Mouse (Mus musculus) neural tube, embryonic 14.5 days (tissue): ENCODE data around the gene Selenof. TPM values are rescaled to one million over a fixed set of nuclear protein-coding genes. Genes with fewer than 3 reads are reported as not detected.

Source experiments
- ATAC-seq: fragments of 200-750 bp; cut with Nextera tagmentation; 2 replicates; pipeline ENCODE4 v1.8.0; 2017; ENCODE audit warnings: low read depth, mild to moderate bottlenecking, moderate TSS enrichment, moderate library complexity
- H3K27ac ChIP-seq: fragments of 300-500 bp; sonication (generic); 2 replicates; pipeline ENCODE4 v1.5.1; 2014; ENCODE audit warnings: low read depth, mild to moderate bottlenecking, control low read depth, low read length, moderate library complexity, mixed read lengths
- H3K27me3 ChIP-seq: fragments of 300-500 bp; sonication (generic); 2 replicates; pipeline ENCODE4 v1.6.1; 2014; ENCODE audit warnings: low read length; ENCODE audit not compliant: control insufficient read depth, insufficient read depth
- H3K36me3 ChIP-seq: fragments of 300-500 bp; sonication (generic); 2 replicates; pipeline ENCODE4 v1.6.1; 2014; ENCODE audit warnings: low read length, mixed read lengths; ENCODE audit not compliant: control insufficient read depth, insufficient read depth
- H3K4me1 ChIP-seq: fragments of 300-500 bp; sonication (generic); 2 replicates; pipeline ENCODE4 v1.6.1; 2014; ENCODE audit warnings: low read length; ENCODE audit not compliant: control insufficient read depth, insufficient read depth
- H3K4me2 ChIP-seq: fragments of 300-500 bp; sonication (generic); 2 replicates; pipeline ENCODE4 v1.6.1; 2014; ENCODE audit warnings: mild to moderate bottlenecking, low read depth, low read length, control low read depth
- H3K4me3 ChIP-seq: fragments of 300-500 bp; sonication (generic); 2 replicates; pipeline ENCODE4 v1.5.1; 2014; ENCODE audit warnings: low read depth, low read length, control low read depth, mixed read lengths
- H3K9ac ChIP-seq: fragments of 300-500 bp; sonication (generic); replicated peaks from 2 replicates; pipeline ENCODE4 v1.6.1; 2014; ENCODE audit warnings: low read depth, mild to moderate bottlenecking, control low read depth, low read length, mixed read lengths
- H3K9me3 ChIP-seq: fragments of 300-500 bp; sonication (generic); 2 replicates; pipeline ENCODE4 v1.6.1; 2016; ENCODE audit warnings: low read length; ENCODE audit not compliant: control insufficient read depth
- WGBS: fragments of 180-500 bp; shearing (Covaris S2); extraction: QIAGEN DNeasy Blood & Tissue Kit; methylation state at CpG from one replicate; pipeline ENCODE4 v1.1.7; 2014; 5-methylcytosine and 5-hydroxymethylcytosine counted together
- polyA plus RNA-seq: library from polyadenylated mRNA; unstranded; fragments of >200 nt; fragmentation: Nextera tagmentation; extraction: Ambion mirVana; gene quantifications from 2 replicates; pipeline ENCODE4 v1.2.1, GENCODE M21; 2014

Gene Selenof
- polyA plus RNA-seq, 1 experiment from 2014 or later, result 485 TPM

DNA sequence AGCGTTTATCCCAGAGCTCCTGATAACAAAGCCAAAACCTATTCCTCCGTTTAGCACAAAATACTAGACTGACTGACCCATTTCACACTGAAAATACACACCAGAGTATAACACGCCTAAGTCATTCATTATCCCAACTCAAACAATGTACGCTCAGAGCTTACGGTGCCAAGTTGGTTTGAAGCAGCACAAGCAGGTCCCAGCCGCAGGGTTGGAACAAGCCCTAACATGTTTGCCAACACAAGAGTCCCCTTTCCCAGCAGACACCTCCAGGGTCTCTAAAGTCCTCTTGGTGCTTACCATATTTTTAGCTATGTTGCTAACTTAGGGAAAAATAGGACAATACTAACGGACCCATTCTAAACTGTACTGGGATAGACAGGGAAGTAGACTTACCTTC lies 15.0 kb upstream of the Selenof start:
- Histone ChIP-seq H3K36me3 (no peaks in the 10 kb centered on the region), H3K4me1 (peaks cover 22% of the 10 kb centered on the region), H3K4me2 (no peak overlapping the region), H3K9ac (no peak overlapping the region), H3K27me3 (no peaks in the 10 kb centered on the region), H3K27ac (no peak overlapping the region), H3K9me3 (no peaks in the 10 kb centered on the region), H3K4me3 (no peak overlapping the region)
- ATAC-seq, result no peak
- 86% methylated on average over 7 of the region's 7 CpGs for WGBS

- H3K9me3 ChIP-seq, result no peaks in the 10 kb centered on the region
- no peak overlapping the region for H3K27ac ChIP-seq
- H3K36me3 ChIP-seq, result no peaks in the 10 kb centered on the region
- ATAC-seq, result 0 out of 2 replicates have a peak, but pooled peaks have one; percentile 42
- no peak overlapping the region for H3K4me3 ChIP-seq
- peak overlapping the region; percentile 34; the same call in 1 of the 2 replicates for H3K9ac ChIP-seq
- no peaks in the 10 kb centered on the region for H3K27me3 ChIP-seq
- WGBS, result 3% methylated on average over 16 of the region's 16 CpGs
- H3K4me2 ChIP-seq, result peak overlapping the region; percentile 38; the same call in 1 of the 2 replicates
- H3K4me1 ChIP-seq, result peaks cover 22% of the 10 kb centered on the region
Measured at GRCm38 (mm10) chr3:144556625-144557324, 13.3 kb upstream of the Selenof start.

DNA sequence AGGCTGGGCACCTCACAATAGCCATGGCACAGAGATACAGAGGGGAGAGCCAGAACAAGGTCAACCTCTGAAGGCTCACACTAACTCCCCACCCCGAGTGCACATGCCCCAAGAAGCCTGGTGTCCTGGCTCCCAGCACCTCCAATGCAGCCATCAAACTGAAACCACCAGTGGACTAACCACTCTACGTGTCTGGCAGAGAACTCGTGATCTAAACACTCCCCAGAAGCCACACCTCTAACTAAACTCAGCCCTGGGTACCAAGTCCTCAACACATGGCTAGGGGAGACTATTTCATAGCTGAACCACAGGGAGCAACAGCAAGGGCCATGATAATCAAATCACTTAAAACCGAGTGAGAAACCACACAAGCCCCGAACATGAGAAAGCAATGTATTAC lies 11.8 kb upstream of the Selenof start:
- H3K9ac ChIP-seq, result no peak overlapping the region
- H3K4me3 ChIP-seq, result no peak overlapping the region
- WGBS, result 44% methylated on average over 5 of the region's 5 CpGs
- H3K27ac ChIP-seq, result no peak overlapping the region
- H3K36me3 ChIP-seq, result no peaks in the 10 kb centered on the region
- peaks cover 22% of the 10 kb centered on the region for H3K4me1 ChIP-seq
- H3K27me3 ChIP-seq, result no peaks in the 10 kb centered on the region
- H3K9me3 ChIP-seq, result no peaks in the 10 kb centered on the region
- ATAC-seq, result no peak
- no peak overlapping the region for H3K4me2 ChIP-seq

DNA sequence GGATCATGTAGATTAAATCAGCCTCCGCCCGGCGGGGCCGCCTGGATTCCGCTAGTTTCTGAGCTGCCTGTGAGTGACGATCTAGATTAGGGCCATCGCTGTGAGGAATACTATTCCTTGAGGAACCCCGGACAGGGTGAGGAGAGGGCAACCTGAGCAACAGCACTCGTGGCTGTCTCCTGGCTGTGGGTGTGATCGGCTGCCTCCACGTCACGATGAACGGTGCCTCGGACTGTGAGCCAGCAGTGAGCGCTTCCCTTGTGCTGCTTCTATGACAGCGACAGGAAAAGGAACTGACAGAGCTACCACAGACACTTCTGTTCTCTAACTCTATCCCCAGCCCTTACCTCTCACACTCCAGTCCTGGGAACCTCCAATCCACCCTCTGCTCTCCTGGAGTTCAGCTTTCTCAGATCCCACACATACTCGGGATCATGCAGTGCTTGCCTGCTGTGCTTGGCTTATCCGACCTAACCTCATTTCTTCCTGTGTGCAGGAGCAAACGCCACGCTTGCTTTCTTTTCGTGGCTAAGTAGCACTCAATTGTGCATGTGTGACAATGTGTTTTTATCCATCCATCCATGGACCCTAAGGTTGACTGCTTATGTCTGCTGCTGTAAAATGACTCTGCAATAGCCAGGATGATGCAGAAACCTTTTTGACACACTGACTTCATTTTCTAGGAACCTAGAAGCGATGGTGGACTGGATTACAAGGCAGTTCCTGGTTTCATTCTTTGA lies 8.4 kb upstream of the Selenof start:
- Histone ChIP-seq H3K4me3 (no peak overlapping the region), H3K27me3 (no peaks in the 10 kb centered on the region), H3K9me3 (no peaks in the 10 kb centered on the region), H3K36me3 (no peaks in the 10 kb centered on the region), H3K9ac (no peak overlapping the region), H3K4me1 (peaks cover 15% of the 10 kb centered on the region), H3K27ac (no peak overlapping the region), H3K4me2 (no peak overlapping the region)
- WGBS, result 78% methylated on average over 22 of the region's 22 CpGs
- no peak for ATAC-seq

GRCm38 (mm10) chr3:144563916-144564315 lies 6.2 kb upstream of the Selenof start:
- no peaks in the 10 kb centered on the region for H3K9me3 ChIP-seq
- H3K36me3 ChIP-seq, result no peaks in the 10 kb centered on the region
- no peak overlapping the region for H3K4me2 ChIP-seq
- 87% methylated on average over 7 of the region's 7 CpGs for WGBS
- H3K9ac ChIP-seq, result no peak overlapping the region
- no peak overlapping the region for H3K27ac ChIP-seq
- H3K4me1 ChIP-seq, result peaks cover 10% of the 10 kb centered on the region
- no peak for ATAC-seq
- H3K27me3 ChIP-seq, result no peaks in the 10 kb centered on the region
- no peak overlapping the region for H3K4me3 ChIP-seq

DNA sequence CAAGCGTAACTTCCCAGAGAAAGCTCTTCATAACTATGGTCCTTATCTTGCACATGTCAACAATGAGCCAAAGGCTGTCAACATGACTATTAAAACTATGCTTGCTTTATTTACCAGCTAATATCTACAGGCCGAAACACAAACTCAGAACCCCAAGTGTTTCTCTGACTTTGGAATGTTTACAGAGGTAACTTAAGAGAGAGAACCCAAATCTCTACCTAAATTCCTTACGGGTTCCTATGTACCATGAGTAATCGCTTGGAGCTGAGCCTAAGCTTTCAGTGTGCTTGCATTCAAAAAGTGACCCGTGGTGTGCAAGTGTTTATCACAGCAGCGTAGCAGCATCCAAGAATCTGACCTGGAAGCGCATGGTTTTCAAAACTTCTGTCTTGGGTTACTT lies 4.9 kb upstream of the Selenof start:
- H3K4me3 ChIP-seq, result no peak overlapping the region
- H3K27ac ChIP-seq, result no peak overlapping the region
- H3K9me3 ChIP-seq, result no peaks in the 10 kb centered on the region
- H3K36me3 ChIP-seq, result no peaks in the 10 kb centered on the region
- H3K27me3 ChIP-seq, result no peaks in the 10 kb centered on the region
- ATAC-seq, result no peak
- H3K4me2 ChIP-seq, result no peak overlapping the region
- no peak overlapping the region for H3K9ac ChIP-seq
- WGBS, result 95% methylated on average over 7 of the region's 7 CpGs
- H3K4me1 ChIP-seq, result peaks cover 10% of the 10 kb centered on the region

DNA sequence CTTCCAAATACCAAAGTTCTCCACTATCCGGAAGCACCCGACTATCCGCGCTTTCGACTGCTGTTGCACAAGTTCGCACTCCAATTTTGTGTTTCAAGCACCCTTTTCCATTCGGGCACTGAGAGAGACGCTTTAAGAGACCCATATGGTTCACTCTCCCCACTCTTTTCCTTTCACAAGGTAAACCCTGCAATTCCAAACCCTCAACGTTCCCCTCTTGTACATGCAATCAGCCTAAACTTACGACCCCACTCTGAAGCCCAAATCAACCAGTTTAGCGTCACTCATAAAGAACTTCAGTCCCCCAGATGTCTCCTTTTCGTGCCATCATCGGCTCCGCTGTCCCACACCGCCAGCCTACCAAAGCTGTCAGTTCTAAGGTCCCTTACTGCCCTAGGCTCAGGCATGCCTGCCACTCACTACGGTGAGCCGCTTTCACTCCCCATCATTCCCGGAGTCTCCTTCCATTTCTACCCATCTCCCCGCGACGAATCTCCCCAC lies 1.2 kb upstream of the Selenof start:
- ATAC-seq, result no peak
- Histone ChIP-seq H3K36me3 (0 out of 2 replicates have a peak, but pooled peaks cover 4% of the 10 kb centered on the region), H3K4me3 (peak overlapping the region; percentile 78), H3K4me2 (peak overlapping the region; percentile 95), H3K27ac (peak overlapping the region; percentile 88), H3K9ac (peak overlapping the region; percentile 87), H3K9me3 (no peaks in the 10 kb centered on the region), H3K27me3 (no peaks in the 10 kb centered on the region), H3K4me1 (peaks cover 25% of the 10 kb centered on the region)
- under 1% methylated on average over 21 of the region's 21 CpGs for WGBS

GRCm38 (mm10) chr3:144569401-144569971 lies 618 bp upstream of the Selenof start:
- peak; percentile 33 for ATAC-seq
- Histone ChIP-seq H3K4me1 (peaks cover 25% of the 10 kb centered on the region), H3K9ac (peak overlapping the region; percentile 87), H3K27ac (peak overlapping the region; percentile 88), H3K4me3 (peak overlapping the region; percentile 78), H3K9me3 (no peaks in the 10 kb centered on the region), H3K4me2 (peak overlapping the region; percentile 95), H3K27me3 (no peaks in the 10 kb centered on the region), H3K36me3 (0 out of 2 replicates have a peak, but pooled peaks cover 4% of the 10 kb centered on the region)
- WGBS, result under 1% methylated on average over 35 of the region's 47 CpGs
